Mouse (Mus musculus) thymus, postnatal 4 days (tissue): ENCODE measurements around the gene Ntng2.
A peak's percentile ranks its signal among the peaks of the same experiment; 100 is the strongest.

Experiments used
- DNase-seq: peaks from one replicate; pipeline ENCODE4 v3.0.0; 2021

Gene Ntng2

DNA sequence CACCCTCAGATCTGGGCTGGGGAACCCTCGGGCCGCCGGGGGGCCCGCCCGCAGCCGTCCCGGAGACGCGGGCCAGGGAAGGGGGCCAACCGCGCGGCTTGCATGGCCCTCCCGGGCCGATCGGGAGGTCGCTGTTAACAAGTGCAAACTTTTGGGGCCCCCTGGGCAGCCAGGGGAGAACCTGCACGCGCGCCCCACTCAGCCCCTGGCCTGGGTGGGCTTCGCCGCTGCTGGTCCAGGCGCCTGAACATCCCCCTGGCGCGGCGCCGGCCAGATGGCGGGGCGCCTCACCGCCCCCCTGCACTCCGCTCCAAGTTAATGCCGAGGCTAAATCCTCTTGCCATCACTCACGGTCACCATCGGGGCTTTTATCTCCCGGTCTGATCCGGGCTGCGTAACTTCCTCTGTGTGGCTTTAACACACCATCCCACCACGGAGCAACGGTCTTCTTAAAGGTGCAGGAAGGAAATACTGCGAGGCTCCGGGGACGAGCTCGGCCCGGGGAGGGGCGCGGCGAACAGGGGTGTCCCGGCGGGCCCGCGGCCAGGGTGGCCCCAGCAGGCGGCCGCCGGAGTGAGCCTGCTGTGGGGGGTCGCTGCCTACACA lies at the start of gene Ntng2:
TSS of gene Ntng2 (minus strand) at position 407 of the 606 bp plus-strand sequence.
- peak; percentile 39 for DNase-seq

DNA sequence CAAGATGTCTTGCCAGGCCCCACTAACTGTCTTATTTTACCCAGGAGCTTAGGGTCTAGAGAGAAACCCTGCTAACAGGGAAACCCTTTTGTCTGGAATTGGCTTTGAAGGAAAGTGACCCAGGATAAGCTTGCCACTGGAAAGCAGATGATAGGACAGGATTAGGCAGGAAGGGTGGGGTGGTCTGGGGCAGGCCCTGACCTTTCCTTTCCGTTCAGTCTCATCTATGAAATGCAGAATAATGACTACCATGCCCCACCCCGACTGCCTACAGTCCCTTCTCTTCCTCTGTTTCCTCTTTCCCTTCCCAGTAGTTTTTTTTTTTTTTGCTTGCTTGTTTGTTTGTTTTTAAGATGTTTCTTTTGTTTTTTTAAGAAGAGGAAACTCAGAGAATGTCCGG lies 42.8 kb upstream of the Ntng2 start:
- DNase-seq = no peak

DNA sequence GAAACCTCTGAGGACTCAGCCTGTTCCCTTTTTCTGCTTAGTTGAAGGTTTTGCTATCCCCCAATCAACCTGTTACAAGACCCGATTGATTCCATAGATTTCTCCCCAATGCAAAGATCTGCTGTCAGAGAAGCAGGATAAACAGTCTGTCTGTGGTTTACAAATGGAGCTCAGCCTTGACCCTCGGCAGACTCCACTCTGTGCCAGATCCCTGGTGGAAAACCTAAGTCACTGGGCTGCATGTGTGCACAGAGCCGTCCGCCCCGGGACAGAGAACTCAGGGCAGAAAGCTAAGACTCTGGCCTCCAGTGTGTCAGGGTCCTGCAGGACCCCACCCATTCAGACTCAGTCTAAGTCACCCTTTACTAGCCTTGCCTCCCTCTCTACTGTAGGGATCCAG lies 34.8 kb upstream of the Ntng2 start:
- no peak for DNase-seq

DNA sequence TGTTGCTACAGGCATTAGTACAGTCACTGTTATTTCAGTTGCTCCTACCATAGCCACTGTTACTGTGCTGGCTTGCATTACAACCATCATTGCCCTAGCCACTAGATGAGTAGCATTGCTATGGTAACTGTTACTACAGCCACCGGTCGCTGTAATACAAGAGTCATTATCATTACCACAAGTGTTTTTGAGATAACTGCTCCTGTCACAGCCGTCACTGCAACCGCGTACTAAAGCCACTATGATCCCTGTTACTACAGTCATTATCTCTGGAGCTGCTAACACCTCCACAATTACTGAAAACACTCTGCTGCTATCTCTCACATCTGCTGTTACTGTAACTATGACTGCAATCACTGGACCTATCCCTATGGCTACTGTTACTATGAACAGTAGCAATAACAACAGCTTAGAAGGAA lies 24.9 kb upstream of the Ntng2 start:
- no peak for DNase-seq

DNA sequence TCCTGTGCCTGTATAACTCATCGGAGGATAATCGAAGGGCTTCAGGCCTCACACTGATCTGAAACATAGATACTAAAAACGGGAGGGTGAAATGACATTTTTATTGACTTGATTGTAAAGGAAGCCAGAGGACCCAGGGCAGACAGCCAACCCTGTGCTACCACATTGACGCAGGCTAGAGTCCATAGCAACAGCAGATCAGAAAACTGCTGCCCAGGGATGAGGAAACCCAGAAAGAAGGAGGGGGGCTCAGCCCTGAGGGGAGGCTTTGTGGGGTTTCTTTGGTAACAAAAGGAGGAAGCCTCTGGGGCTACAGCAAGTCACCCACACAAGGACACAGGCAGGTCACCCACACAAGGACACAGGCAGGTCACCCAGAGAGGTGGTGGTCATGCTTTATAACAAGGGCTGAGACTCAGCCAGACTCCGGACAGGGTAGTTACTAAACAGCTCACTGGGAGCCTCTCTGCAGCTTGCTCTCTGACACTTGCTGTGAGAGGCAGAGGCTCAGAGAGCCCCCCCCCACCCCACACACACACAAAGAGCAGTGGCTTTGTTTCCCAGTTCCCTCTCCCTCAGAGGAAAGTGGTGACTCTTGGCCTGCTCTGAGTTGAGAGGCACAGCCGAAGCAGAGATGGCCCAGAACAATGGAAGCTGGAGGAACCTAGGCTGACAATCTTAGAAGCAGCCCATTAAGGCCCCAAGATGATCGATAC lies 19.2 kb upstream of the Ntng2 start:
- DNase-seq = no peak

DNA sequence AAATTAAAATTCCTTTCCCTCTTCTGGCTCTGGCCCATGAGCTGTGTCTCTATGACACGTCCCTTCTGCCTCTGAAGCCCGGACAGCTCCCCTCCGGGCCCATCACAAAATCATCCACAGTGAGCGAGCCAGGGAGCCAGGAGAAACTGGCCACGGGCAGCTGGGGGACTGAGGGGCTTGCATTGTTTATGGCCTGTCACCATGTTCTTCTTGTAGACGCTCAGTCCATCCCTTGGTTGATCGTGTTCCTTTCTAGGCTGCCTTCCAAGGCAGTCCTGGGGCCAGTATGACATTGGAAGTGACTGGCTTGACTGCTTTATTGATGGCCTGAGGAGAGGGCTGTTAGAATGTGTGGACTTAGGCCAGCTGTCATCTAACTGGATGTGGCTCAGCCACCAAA lies 18.3 kb upstream of the Ntng2 start:
- no peak for DNase-seq

DNA sequence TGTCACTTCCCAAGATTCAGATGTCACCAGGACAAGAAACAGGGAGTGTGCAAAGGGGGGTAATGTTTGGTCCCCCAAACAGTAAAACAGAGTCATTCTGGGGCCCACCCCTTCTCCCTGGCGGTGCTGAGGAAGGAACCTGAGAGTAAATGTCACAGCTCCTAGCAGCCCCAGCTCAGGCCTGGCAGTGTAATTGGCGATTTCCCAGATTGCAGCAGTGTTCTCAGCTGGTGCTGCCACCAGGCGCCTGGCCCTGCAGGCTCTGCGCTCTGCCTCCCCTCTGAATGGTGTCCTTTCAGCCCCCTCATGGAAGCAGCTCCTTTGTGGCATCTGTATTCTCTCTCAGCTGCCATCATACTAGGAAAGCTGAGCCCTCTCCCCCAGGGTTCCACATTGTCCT lies 14.0 kb upstream of the Ntng2 start:
- no peak for DNase-seq

DNA sequence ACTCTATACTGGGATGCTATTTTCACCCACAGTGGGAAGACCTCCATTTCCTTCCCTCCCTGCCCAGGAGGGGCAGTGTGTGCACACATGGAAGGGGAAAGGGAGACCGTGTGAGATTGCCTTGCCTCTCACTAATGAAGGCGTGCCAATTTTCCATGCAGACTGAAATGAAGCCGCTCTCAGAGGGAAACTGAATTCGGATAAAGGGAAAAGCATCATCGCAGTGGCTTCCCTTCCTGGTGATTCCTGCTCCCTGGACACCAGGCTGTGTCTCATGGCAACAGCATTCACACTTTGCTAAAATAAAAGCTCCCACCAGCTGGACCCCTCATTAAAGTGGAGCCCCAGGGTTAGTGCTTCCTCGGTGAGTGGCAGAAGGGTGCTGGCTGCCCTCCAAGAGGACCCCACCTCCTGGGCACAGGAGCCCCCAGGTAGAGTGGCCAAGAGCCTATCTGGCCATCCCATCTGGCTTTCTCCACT lies 9.7 kb upstream of the Ntng2 start:
- no peak for DNase-seq

DNA sequence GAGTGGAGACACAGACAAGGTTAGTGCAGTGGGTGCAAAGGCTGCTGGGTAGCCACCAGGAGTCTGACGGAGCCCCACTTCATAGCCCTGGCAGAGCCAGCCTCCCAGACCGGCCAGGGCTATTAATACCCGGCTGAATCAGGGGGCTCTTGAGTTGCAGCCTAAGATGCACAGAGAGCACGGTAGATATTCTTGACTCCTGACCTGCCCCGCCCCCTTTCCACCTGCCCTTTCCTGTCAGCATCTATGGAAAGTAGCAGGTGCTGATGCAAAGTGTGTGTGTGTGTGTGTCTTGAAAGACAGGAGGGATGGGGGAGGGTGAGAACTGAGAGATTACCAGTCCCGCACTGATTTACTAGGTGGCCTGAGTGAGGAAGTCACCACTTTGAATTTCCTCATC lies 8.3 kb upstream of the Ntng2 start:
- no peak for DNase-seq

DNA sequence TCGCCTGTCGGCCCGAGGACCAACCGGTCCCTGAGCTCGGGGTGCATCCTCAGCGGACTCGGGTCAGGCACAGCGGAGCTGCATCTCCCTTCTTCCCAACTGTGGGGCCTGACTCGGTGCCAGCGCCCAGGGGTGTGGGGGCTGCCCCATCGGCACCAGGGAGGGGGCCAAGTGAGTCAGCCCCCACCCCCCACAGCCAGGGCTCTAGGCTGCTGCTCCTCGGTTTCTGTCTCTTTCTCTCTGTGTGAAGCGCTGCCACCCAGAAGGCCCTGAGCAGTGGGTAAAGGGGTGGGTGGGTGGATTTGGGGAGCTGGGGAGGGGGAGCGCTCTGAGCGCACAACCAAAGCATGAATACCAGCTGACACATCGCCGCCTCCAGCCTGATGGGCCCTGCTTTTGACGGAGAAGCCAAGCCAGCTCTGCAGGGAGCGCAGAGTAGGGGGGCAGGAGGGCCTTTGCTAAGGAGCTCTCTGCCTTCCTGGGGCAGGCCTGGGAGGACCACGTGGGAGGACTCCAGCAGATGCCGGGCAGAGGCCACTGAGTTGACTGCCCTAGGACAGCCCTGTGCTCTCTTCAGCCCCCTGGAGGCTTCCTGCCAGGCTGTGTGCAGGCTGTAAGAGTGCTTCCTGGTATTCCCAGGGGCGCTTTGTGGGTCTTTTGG lies 530 bp upstream of the Ntng2 start:
- peak; percentile 36 for DNase-seq

DNA sequence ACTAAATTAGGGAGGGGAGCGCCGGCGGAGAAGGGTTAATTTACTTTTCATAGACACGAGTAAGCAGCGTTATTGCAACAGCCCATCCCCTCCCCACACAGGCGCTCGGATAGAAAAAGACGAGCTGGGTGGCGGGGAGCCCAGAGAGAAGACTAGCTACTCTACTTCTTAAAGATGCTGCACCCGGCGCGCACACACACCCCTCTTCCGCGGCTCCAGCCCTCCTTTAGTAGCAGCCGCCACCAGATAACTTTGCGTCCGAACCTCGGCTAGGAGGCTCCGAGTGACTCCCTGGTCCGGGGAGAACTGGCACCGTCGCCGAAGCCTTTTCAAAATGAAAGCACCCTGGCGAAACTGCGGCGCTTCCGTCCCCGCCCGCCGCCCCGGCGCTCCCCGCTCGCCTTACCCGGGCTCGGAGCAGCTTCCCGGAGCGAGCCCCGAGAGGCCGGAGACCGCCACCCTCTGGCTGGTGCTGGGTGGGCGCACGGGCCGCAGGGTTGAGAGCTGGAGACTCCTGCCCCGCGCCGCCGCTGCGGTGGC lies 676 bp downstream of the Ntng2 start:
- DNase-seq = peak; percentile 69

DNA sequence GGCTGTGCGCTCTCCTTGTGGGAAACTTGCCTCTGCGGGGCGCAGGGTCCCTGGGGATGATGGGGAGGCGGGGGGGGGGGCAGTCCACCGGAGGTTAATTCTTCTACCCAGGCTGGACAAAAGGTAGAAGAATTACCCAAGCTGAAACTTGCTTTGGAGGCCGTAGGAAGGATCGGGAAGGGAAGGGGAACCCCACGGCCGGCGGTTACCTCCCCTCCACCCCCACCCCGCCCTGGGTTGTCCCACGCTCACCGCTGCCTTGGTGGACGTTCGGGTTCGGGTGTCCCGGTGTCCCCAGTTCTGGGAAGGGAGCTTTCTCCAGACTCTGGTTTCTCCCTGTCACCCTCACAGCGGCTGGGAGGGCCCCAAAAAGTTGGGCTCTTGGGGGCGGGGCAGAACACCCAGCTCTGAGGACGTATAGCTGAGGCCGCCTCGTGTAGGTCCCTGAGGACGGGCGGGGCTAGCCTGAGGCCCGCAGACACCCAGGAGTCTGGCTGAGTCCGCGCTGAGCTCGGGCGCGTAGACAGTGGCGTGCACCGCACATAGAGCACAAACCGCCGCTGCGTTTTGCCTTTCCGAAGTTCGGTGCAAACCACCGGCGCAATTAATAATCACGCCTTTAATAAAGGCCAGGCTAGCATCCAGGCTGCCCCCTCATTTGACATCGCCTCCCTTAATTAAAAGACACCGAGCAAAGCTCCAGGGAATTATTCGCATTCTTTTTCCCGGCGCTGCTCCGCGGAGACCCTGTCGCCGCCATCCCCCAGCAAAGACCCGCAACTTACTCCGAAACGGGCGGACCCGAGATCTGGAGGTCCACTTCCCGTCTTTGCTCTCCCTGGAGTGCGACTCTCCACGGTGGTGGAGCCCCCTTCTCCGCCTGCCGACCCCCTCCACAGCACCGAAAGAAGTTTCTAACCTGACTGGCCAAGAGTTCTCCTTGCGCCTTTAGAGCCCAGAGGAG lies 1.4 kb downstream of the Ntng2 start:
- DNase-seq = peak; percentile 43

DNA sequence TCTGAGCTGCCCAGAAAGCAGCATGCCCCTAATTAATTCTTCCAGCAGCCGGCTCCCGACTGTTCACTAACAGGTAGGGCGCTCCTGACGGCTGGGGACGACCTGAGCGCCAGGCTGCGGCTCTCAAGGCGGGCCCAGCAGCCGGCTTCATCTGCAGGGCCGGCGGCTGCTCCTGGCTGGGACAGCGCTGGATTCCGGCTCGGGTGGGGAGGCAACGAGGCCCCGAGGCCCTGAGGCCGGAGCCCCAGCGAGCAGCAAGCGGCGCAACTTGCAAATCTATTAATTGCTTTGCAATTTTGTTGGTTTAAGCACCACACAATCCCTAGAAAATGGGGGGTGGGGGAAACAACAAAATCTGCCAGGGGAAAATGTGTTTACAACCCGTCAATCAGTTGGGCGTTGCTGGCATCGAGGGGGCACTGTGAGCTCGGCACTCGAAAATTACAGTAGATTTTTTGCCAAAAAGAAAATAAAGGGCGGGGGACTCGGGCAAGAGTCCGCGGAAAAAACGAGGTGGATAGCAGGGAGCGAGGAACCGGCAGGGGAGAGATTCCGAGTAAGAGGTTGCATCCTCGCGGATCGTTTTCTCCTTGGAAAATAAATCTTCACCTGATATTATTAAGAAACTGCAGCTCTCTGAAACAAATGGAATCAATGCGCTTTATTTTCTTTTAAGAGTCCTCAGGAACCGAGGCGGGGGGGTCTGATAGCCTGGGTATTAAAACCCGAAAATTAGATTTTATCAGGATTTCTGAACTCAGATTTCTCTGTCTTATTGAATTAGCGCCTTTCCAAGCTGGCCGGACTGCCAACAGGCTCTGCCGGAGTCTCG lies 2.3 kb downstream of the Ntng2 start:
- peak; percentile 19 for DNase-seq

DNA sequence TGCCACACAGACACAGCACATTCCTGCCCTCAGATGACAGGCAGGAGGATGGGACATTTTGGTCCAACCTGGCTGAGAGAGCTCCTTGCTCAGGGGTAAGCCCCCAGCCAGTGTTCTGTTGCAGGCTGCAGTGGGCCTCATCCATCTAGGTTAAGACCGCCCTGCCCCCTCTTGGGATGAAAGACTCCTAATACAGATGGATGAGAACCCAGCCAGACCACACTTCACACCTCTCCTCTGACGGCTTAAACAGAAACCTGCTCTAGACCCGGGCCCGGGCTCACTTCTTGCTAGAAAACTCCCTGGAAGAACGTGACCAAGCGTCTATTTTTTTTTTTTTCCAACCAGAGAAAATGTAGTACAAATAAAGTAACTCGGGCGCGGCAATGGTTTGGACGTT lies 3.0 kb downstream of the Ntng2 start:
- DNase-seq = no peak

DNA sequence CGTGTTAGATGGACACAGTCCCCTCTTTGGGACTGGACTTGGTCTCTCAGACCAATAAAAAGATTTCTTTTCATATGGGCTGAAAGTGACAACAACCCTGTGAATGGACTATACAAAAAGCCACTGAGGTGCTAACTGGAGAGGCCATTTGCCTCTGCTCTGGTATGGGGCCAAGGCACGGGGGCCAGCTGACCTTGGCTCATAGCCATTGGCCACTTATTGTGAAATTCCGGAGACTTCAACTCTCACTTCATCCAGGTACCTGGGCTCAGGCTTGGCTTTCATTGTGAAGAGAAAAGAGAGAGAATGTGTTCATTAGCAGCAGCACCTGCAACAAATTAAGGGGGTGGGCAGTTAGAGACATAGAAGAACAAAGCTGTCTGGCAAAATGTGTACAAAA lies 4.3 kb downstream of the Ntng2 start:
- DNase-seq = no peak

DNA sequence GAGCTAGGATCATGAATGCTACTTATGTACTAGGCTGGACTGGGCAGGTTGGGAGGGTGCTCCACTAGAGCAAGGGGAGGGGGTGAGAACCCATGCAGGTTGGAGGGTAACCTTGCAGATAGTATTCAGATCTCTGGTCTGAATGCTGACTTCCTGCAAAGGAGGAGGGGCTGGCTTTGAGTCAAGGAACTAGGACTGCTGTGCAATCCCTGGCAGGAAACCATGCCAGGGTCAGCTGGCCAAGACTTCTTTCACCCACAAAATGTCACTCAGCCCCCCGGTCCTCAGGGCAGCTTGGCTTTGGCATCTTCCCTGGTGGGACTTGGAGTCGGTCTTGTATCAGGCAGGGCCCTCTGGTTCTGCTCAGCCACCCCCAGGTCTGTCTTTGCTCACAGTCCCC lies 5.4 kb downstream of the Ntng2 start:
- no peak for DNase-seq

DNA sequence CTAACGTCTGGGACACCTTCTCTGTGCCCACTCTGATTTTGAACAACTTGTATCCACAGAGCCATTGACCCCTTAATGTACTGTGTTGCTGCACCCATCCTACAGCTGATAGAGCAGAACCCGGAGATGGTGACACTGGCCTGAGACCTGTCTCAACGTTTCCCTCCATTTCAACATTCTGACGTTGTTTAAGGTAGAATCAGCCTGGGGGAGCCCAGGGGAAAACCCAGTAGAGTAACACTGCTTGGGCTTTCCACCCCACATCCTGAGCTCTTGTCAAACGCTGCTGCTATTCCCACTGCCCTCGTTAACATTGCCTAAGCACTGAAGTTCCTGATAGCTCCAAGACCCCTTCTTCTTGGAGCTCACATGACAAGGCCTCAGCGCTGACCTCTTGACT lies 5.9 kb downstream of the Ntng2 start:
- no peak for DNase-seq

DNA sequence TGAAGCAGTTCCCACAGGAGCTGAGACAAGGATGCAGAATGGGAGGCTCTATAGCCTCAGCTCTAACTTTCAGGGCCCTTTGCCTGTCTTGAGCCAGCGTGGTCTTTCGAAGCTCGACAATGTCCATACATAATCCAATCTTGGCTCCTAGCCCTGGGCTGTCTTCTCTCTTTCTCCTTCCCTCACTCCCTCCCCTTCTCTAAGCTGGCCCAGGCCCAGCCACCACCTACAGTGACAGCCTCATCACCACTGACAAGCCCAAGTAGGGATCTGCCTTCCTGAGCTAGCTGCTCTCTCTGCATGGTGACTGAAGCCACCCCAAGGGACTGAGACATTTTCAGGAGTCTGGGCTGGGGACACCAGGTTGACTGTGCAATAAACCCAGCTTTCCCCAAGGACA lies 6.5 kb downstream of the Ntng2 start:
- DNase-seq = no peak

DNA sequence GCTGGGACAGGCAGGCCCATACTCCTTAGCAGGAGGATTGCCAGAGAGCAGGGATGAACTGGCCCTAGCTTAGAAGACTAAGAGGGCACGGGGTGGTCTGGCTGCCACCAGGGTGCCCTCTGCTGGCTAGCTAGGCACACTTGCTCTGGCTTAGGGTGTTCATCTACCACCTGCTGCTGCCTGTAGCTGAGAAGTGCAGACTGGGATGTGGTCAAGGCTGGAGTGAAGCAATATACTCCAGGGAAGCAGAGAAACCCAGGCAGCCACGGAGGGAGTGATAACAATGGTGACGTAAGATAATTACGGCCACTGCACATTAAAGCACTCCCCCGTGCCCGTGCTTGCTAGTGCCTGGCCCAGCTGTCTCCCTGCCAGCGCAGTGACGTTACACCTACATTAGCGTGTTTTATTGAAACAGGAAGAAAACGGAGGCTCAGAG lies 7.4 kb downstream of the Ntng2 start:
- DNase-seq = peak; percentile 38

DNA sequence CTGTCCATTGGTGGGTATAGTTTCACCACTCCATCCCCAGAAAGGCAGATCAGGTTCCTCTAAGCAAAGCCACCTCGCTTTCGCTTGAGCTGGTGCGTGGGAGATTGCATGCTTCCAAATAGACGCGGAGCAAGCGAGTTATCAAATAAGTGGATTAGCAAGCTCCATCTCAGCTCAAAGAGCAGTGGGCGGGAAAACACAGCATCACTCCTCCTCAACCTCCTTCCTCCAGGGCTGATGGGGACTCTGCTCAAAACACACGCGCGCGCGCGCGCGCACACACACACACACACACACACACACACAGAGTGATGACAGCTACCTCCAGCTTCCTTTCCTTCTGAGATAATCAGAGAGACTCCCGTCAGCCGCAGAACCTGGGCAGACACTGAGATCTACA lies 13.5 kb downstream of the Ntng2 start:
- DNase-seq = peak; percentile 28

DNA sequence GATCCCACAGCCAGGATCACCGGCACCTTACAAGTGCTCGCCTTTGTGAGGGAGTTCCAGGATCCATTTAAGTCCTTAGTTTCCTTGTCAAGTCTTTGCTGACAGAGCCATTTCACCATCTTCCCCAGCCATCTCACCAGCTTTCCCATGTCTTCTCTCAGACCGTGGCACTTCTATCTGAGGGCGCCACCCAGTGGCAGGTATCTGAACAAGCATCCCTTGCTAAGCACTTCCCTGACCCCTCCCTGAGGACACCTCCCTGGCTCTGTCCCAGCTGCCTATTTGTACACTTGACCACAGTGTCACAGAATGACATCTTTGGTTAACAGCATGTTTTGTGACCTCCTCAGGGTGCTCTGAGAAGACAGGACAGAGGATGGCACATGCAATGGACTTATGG lies 15.2 kb downstream of the Ntng2 start:
- DNase-seq = peak; percentile 76

DNA sequence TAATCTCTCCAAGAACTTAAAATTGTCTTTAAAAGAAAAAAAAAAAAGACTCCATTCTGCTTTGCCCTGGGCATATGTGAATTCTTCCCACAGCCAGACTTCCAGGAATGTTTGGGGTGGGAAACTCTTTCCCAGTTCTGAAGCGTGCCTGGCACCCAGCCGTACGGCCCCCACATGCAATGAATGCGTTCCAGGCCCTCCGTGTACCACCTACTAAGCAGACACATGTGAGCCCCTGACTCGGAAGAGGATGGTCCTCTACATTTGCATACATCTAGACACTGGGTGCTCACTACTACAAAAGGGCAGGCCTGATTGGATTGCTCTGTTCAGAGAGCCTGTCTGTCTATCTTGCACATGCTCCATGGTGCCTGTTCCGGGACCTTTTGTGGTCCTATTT lies 17.0 kb downstream of the Ntng2 start:
- no peak for DNase-seq
